Mouse (Mus musculus) stomach, postnatal 0 days (tissue): ENCODE measurements at regions not wholly inside any gene's neighbourhood (a gene's known extent, or its start where the extent isn't known, plus 50 kb on each side); places are given as distances from the start of the nearest gene placed in this dataset.

ENCODE experiments used
- ATAC-seq: fragments of 200-750 bp; cut with Nextera tagmentation; 2 replicates; pipeline ENCODE4 v1.8.0; 2017; ENCODE audit not compliant: low FRiP score, low TSS enrichment
- DNase-seq: peaks from one replicate; pipeline ENCODE4 v3.0.0-alpha.2; 2016; ENCODE audit warnings: low spot score
- H3K27ac ChIP-seq: fragments of 300-500 bp; sonication (generic); replicated peaks from 2 replicates; pipeline ENCODE4 v1.5.1; 2014; ENCODE audit warnings: mild to moderate bottlenecking, control low read depth
- H3K27me3 ChIP-seq: fragments of 300-500 bp; sonication (generic); 2 replicates; pipeline ENCODE4 v1.6.1; 2014; ENCODE audit warnings: low read length; ENCODE audit not compliant: control insufficient read depth, insufficient read depth
- H3K36me3 ChIP-seq: fragments of 300-500 bp; sonication (generic); 2 replicates; pipeline ENCODE4 v1.6.1; 2014; ENCODE audit warnings: low read length, mixed read lengths; ENCODE audit not compliant: control insufficient read depth, insufficient read depth
- H3K4me1 ChIP-seq: fragments of 300-500 bp; sonication (generic); replicated peaks from 2 replicates; pipeline ENCODE4 v1.6.1; 2014; ENCODE audit warnings: antibody characterized with exemption; ENCODE audit not compliant: control insufficient read depth, insufficient read depth
- H3K4me2 ChIP-seq: fragments of 300-500 bp; sonication (generic); replicated peaks from 2 replicates; pipeline ENCODE4 v1.6.1; 2014; ENCODE audit warnings: low read depth, mild to moderate bottlenecking, control low read depth, moderate library complexity
- H3K4me3 ChIP-seq: fragments of 300-500 bp; sonication (generic); 2 replicates; pipeline ENCODE4 v1.5.1; 2014; ENCODE audit warnings: low read depth, low read length, control low read depth
- H3K9ac ChIP-seq: fragments of 300-500 bp; sonication (generic); 2 replicates; pipeline ENCODE4 v1.6.1; 2014; ENCODE audit warnings: mild to moderate bottlenecking, low read length, control low read depth, mixed read lengths
- H3K9me3 ChIP-seq: fragments of 300-500 bp; sonication (generic); 2 replicates; pipeline ENCODE4 v1.6.1; 2016; ENCODE audit warnings: low read length; ENCODE audit not compliant: control insufficient read depth
- CTCF ChIP-seq: IDR thresholded peaks from 2 replicates; pipeline ENCODE4 v1.5.1; 2016; ENCODE audit warnings: antibody characterized with exemption, low read depth, mild to moderate bottlenecking, moderate library complexity
- EP300 ChIP-seq: optimal IDR thresholded peaks from 2 replicates; pipeline ENCODE3; 2016; ENCODE audit warnings: antibody characterized with exemption
- WGBS: fragments of 180-500 bp; shearing (Covaris S2); extraction: QIAGEN DNeasy Blood & Tissue Kit; methylation state at CpG from one replicate; pipeline ENCODE4 v1.1.7; 2014; 5-methylcytosine and 5-hydroxymethylcytosine counted together

DNA sequence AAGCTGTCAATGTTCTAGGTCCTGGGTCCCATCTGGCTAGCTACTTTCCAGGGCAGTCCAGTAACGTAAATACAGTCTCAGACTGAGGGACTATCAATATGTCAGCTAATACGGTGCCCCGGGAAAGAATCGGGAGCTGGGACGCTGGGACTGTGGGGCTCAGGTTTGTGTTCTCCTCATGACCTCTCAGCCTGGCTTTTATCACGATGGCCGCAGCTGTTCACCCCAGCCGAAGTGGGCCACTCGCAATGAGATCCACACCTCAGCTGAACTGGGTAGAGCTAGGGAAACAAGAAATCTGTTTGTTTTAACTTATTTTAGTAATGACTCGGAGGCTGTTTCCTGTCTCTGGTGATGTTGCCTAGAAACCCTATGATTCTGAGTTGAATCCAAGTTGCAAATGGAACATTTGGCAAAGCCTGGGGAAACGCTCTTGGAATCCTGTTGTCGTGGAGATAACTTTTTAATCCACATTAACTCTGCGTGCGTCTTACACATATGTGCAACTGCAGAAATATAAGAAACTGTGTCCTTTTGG, 83.0 kb upstream of the Daam1 start:
- H3K27me3 ChIP-seq = no peaks in the 10 kb centered on the region
- ATAC-seq (peak; percentile 76), DNase-seq (peak; percentile 20)
- peak overlapping the region; percentile 92 for H3K27ac ChIP-seq
- no peaks in the 10 kb centered on the region for H3K9me3 ChIP-seq
- H3K4me3 ChIP-seq = no peak overlapping the region
- peak; percentile 30 for TF ChIP-seq EP300
- no peak for TF ChIP-seq CTCF
- H3K4me2 ChIP-seq = peak overlapping the region; percentile 21; the same call in 1 of the 2 replicates
- no peaks in the 10 kb centered on the region for H3K36me3 ChIP-seq
- H3K4me1 ChIP-seq = peaks cover 6% of the 10 kb centered on the region
- H3K9ac ChIP-seq = no peak overlapping the region
- 35% methylated on average over 14 of the region's 14 CpGs for WGBS

- Histone ChIP-seq H3K4me2 (peak overlapping the region; percentile 12; the same call in 1 of the 2 replicates), H3K4me3 (no peak overlapping the region), H3K9me3 (no peaks in the 10 kb centered on the region), H3K9ac (no peak overlapping the region), H3K36me3 (no peaks in the 10 kb centered on the region), H3K27me3 (no peaks in the 10 kb centered on the region), H3K27ac (peak overlapping the region; percentile 90), H3K4me1 (peaks cover 6% of the 10 kb centered on the region)
- DNase-seq (peak; percentile 38), ATAC-seq (peak; percentile 78)
- TF ChIP-seq CTCF (no peak), EP300 (no peak)
- WGBS = 17% methylated on average over 4 of the region's 4 CpGs
These were observed 82.1 kb upstream of the Daam1 start for GRCm38 (mm10) chr12:71748731-71749130.

- no peak for ATAC-seq
- DNase-seq = no peak
- WGBS = 76% methylated on average over 2 of the region's 2 CpGs
- Histone ChIP-seq H3K9me3 (no peaks in the 10 kb centered on the region), H3K9ac (no peak overlapping the region), H3K27ac (peak overlapping the region; percentile 45; the same call in 1 of the 2 replicates), H3K4me3 (no peak overlapping the region), H3K4me1 (peaks cover 6% of the 10 kb centered on the region), H3K27me3 (no peaks in the 10 kb centered on the region), H3K4me2 (no peak overlapping the region), H3K36me3 (no peaks in the 10 kb centered on the region)
- TF ChIP-seq CTCF (no peak), EP300 (no peak)
These were observed 81.2 kb upstream of the Daam1 start for GRCm38 (mm10) chr12:71749668-71750067.

- DNase-seq (no peak), ATAC-seq (no peak)
- TF ChIP-seq EP300 (no peak), CTCF (no peak)
- no peak overlapping the region for H3K27ac ChIP-seq
- H3K4me1 ChIP-seq = peaks cover 4% of the 10 kb centered on the region; the same call in 1 of the 2 replicates
- WGBS = 27% methylated on average over 7 of the region's 7 CpGs
- no peak overlapping the region for H3K9ac ChIP-seq
- H3K9me3 ChIP-seq = no peaks in the 10 kb centered on the region
- H3K4me2 ChIP-seq = no peak overlapping the region
- no peak overlapping the region for H3K4me3 ChIP-seq
- H3K36me3 ChIP-seq = no peaks in the 10 kb centered on the region
- H3K27me3 ChIP-seq = no peaks in the 10 kb centered on the region
These were observed 78.1 kb upstream of the Daam1 start for GRCm38 (mm10) chr12:71752741-71753260.

GRCm38 (mm10) chr12:71753276-71753675, 77.6 kb upstream of the Daam1 start:
- ATAC-seq (no peak), DNase-seq (no peak)
- Histone ChIP-seq H3K4me2 (no peak overlapping the region), H3K27me3 (no peaks in the 10 kb centered on the region), H3K27ac (no peak overlapping the region), H3K4me3 (no peak overlapping the region), H3K9me3 (no peaks in the 10 kb centered on the region), H3K4me1 (peaks cover 4% of the 10 kb centered on the region; the same call in 1 of the 2 replicates), H3K36me3 (no peaks in the 10 kb centered on the region), H3K9ac (no peak overlapping the region)
- no peak for TF ChIP-seq EP300
- no peak for TF ChIP-seq CTCF
- 82% methylated on average over 3 of the region's 3 CpGs for WGBS

GRCm38 (mm10) chr12:71763194-71763593, 67.7 kb upstream of the Daam1 start:
- ATAC-seq (no peak), DNase-seq (no peak)
- no peak overlapping the region for H3K4me3 ChIP-seq
- H3K27me3 ChIP-seq = no peaks in the 10 kb centered on the region
- H3K4me1 ChIP-seq = no peaks in the 10 kb centered on the region
- peak; percentile 69 for TF ChIP-seq CTCF
- TF ChIP-seq EP300 = no peak
- no peak overlapping the region for H3K4me2 ChIP-seq
- H3K9ac ChIP-seq = no peak overlapping the region
- H3K9me3 ChIP-seq = no peaks in the 10 kb centered on the region
- no peaks in the 10 kb centered on the region for H3K36me3 ChIP-seq
- H3K27ac ChIP-seq = no peak overlapping the region
- 66% methylated on average over 4 of the region's 4 CpGs for WGBS
